In genomic region chr3:138405341-138405740, GRCm38 (mm10) we compare ENCODE assay signal across 10 mouse cellular contexts. TPM values are rescaled to one million over a fixed set of nuclear protein-coding genes. Genes with fewer than 3 reads are reported as not detected.
DNase-seq lines count a peak whose midpoint lies in the region; ATAC-seq and TF ChIP-seq lines count a peak whose summit lies in the region.
"Had no signal": no experiment of that assay in that cellular context is flagged by ENCODE, and none has a peak within 500 bp of the region (broad histone marks: within the 10 kb centered on the region; RNA-seq: fewer than 3 reads in every experiment).

No protein-coding gene starts in this region.

- H3K27me3 ChIP-seq in forebrain, embryonic 14.5 days (replicated peaks; ENCODE audit: control insufficient read depth, insufficient read depth, low read length): no peaks in the 10 kb centered on the region
- H3K27me3 ChIP-seq in forebrain, embryonic 12.5 days: no peaks in the 10 kb centered on the region
- no peaks in the 10 kb centered on the region for H3K27me3 ChIP-seq in thymus, adult 2 months (ENCODE audit: control insufficient read depth, insufficient read depth, low read length)

- no peak for TF ChIP-seq CTCF in thymus, adult 2 months (IDR thresholded peaks at IDR 0.05; ENCODE audit: borderline replicate concordance, control insufficient read depth, extremely low read depth, insufficient read depth, low read length, poor library complexity)

- ATAC-seq in forebrain, embryonic 14.5 days: no peak
- ATAC-seq in forebrain, embryonic 12.5 days (ENCODE audit: low FRiP score): no peak
- ATAC-seq in frontal cortex, adult (ENCODE audit: low TSS enrichment): peak; percentile 70

- H3K36me3 ChIP-seq in forebrain, embryonic 14.5 days (ENCODE audit: control insufficient read depth, insufficient read depth, low read length): no peaks in the 10 kb centered on the region
- H3K36me3 ChIP-seq in forebrain, embryonic 12.5 days (replicated peaks): no peaks in the 10 kb centered on the region
- H3K36me3 ChIP-seq in thymus, adult 2 months (ENCODE audit: control insufficient read depth, insufficient read depth, low read length): no peaks in the 10 kb centered on the region

- no peak overlapping the region for H3K9ac ChIP-seq in forebrain, embryonic 14.5 days (ENCODE audit: low read length)
- H3K9ac ChIP-seq in forebrain, embryonic 12.5 days: no peak overlapping the region

- H3K4me1 ChIP-seq in forebrain, embryonic 14.5 days (ENCODE audit: control insufficient read depth, insufficient read depth, low read length): no peaks in the 10 kb centered on the region
- H3K4me1 ChIP-seq in forebrain, embryonic 12.5 days: no peaks in the 10 kb centered on the region
- H3K4me1 ChIP-seq in thymus, adult 2 months (replicated peaks; ENCODE audit: control insufficient read depth, insufficient read depth, low read length): no peaks in the 10 kb centered on the region; the same call in 1 of the 2 replicates

- 47% methylated on average over 3 of the region's 3 CpGs for WGBS in forebrain, embryonic 14.5 days
- whole genome bisulfite sequencing in forebrain, embryonic 12.5 days: 49% methylated on average over 3 of the region's 3 CpGs
- 21% methylated on average over 3 of the region's 3 CpGs for whole genome bisulfite sequencing in thymus, adult 2 months

- H3K4me2 ChIP-seq in forebrain, embryonic 14.5 days (ENCODE audit: low read length): no peak overlapping the region
- H3K4me2 ChIP-seq in forebrain, embryonic 12.5 days: no peak overlapping the region

- peak; percentile 67 for DNase-seq in forebrain, embryonic 14.5 days (ENCODE audit: low spot score)
- DNase-seq in thymus, postnatal 4 days: peak; percentile 26
- no peak for DNase-seq in thymus, adult 2 months
- DNase-seq in layer of hippocampus, adult 11-12 months (ENCODE audit: low spot score): peak; percentile 57
- DNase-seq in lung, postnatal 25 days (ENCODE audit: low spot score): peak; percentile 37
- no peak for DNase-seq in thymus, adult 18-20 months

- TF ChIP-seq POLR2A in thymus, adult 2 months (IDR thresholded peaks at IDR 0.05; ENCODE audit: control insufficient read depth, extremely low read depth, insufficient read depth, low read length, poor library complexity): no peak

- H3K9me3 ChIP-seq in forebrain, embryonic 14.5 days (replicated peaks; ENCODE audit: control insufficient read depth, low read length): no peaks in the 10 kb centered on the region
- no peaks in the 10 kb centered on the region for H3K9me3 ChIP-seq in forebrain, embryonic 12.5 days

- no peak overlapping the region for H3K4me3 ChIP-seq in forebrain, embryonic 14.5 days (ENCODE audit: low read depth, low read length)
- no peak overlapping the region for H3K4me3 ChIP-seq in forebrain, embryonic 12.5 days (replicated peaks)
- H3K4me3 ChIP-seq in thymus, adult 2 months (ENCODE audit: control insufficient read depth, insufficient read depth, low read length): no peak overlapping the region
- H3K4me3 ChIP-seq: megakaryocyte, embryonic 14.5 days had no signal

- H3K27ac ChIP-seq in forebrain, embryonic 14.5 days (ENCODE audit: low read depth, low read length): no peak overlapping the region
- no peak overlapping the region for H3K27ac ChIP-seq in forebrain, embryonic 12.5 days
- no peak overlapping the region for H3K27ac ChIP-seq in thymus, adult 2 months (ENCODE audit: control insufficient read depth, insufficient read depth, low read length)

RNA-seq across cellular contexts. Expression of gene Adh4, which starts 9.9 kb away (rescaled TPM):
- not detected in 2 replicates for polyA plus RNA-seq in forebrain, embryonic 14.5 days (2014; fragmentation: Nextera tagmentation; extraction: Ambion mirVana)
- not detected in 2 replicates for polyA plus RNA-seq in forebrain, embryonic 12.5 days (2016; fragmentation: Nextera tagmentation; extraction: Ambion mirVana)
- not detected in 2 replicates for polyA plus RNA-seq in thymus, adult 2 months (2012; rRNA removed)
- polyA plus RNA-seq: frontal cortex, adult 2 months had no signal

RNA-seq across cellular contexts. Expression of gene Adh5, which starts 37.6 kb away (rescaled TPM):
- polyA plus RNA-seq in forebrain, embryonic 14.5 days (2014; fragmentation: Nextera tagmentation; extraction: Ambion mirVana): 295 and 320 TPM in 2 replicates
- 248 and 263 TPM in 2 replicates for polyA plus RNA-seq in forebrain, embryonic 12.5 days (2016; fragmentation: Nextera tagmentation; extraction: Ambion mirVana)
- 37.5 TPM in 2 replicates for polyA plus RNA-seq in thymus, adult 2 months (2012; rRNA removed)

Comparison
In these comparisons a context has a peak if more than half of its experiments do, and no peak if none do; other contexts are left out.
1. DNase-seq: peak in forebrain, embryonic 14.5 days (single experiment), thymus, postnatal 4 days (single experiment), layer of hippocampus, adult 11-12 months (single experiment) and lung, postnatal 25 days (single experiment); none in thymus, adult 2 months (single experiment) and thymus, adult 18-20 months (0 of 2).